Mouse (Mus musculus): ENCODE data around the gene Sipa1l3.

DNA sequence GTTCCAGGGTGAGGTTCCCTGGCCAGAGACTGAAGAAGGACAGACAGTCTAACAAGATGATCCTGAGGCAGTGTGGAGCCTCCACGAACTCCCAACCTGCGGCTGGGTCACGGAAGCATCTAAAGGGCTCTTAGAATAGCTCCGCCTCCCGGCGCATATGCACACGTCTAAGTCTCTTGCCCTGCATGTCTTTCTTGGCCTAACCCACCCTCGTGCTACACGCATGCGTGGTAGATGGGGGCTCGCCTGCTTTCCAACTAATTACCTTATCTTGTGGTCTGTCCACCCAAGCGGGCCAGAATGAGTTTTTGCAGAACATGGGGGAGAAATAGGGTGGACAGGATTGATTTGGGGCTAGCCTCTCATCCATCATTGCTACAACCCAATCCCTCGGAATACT is 36.6 kb upstream of the Sipa1l3 start:
- TF ChIP-seq POLR2A (IDR thresholded peaks at IDR 0.05; ENCODE audit: insufficient read depth, low read depth, low read length) (no peak), CTCF (IDR thresholded peaks at IDR 0.05) (no peak), EP300 (IDR thresholded peaks at IDR 0.05; ENCODE audit: insufficient read depth, low read depth, low read length) (no peak)

All from heart, adult 2 months (tissue).